Mouse (Mus musculus): ENCODE measurements around the gene Ino80b. TPM values are rescaled to one million over a fixed set of nuclear protein-coding genes. Genes with fewer than 3 reads are reported as not detected.
A peak's percentile ranks its signal among the peaks of the same experiment; 100 is the strongest.

The Ino80b gene
- polyA plus RNA-seq, 2 experiments, result 14.7 to 35.9 TPM

GRCm38 (mm10) chr6:83131469-83132034, 6.3 kb upstream of the Ino80b start:
- DNase-seq (ENCODE audit: low spot score) (no peak), ATAC-seq (ENCODE audit: low FRiP score, low read depth) (no peak)
- Histone ChIP-seq H3K4me2 (replicated peaks; ENCODE audit: low read depth, low read length, severe bottlenecking) (no peak overlapping the region), H3K27me3 (ENCODE audit: control insufficient read depth, insufficient read depth, low read length) (no peaks in the 10 kb centered on the region), H3K9me3 (ENCODE audit: control insufficient read depth, low read length) (no peaks in the 10 kb centered on the region), H3K9ac (ENCODE audit: low read depth, low read length, severe bottlenecking) (no peak overlapping the region), H3K4me3 (replicated peaks; ENCODE audit: low read length) (no peak overlapping the region), H3K36me3 (ENCODE audit: control insufficient read depth, insufficient read depth, low read length) (no peaks in the 10 kb centered on the region), H3K4me1 (ENCODE audit: control insufficient read depth, insufficient read depth, low read length) (peaks cover 11% of the 10 kb centered on the region), H3K27ac (replicated peaks; ENCODE audit: low read depth, low read length) (no peak overlapping the region)
- 70% methylated on average over 6 of the region's 6 CpGs for WGBS
- TF ChIP-seq POLR2A (IDR thresholded peaks at IDR 0.05; ENCODE audit: borderline replicate concordance, extremely low read depth, insufficient read depth, insufficient read length), result no peak

- Histone ChIP-seq H3K9ac (ENCODE audit: low read depth, low read length, severe bottlenecking) (no peak overlapping the region), H3K36me3 (ENCODE audit: control insufficient read depth, insufficient read depth, low read length) (0 out of 2 replicates have a peak, but pooled peaks cover 4% of the 10 kb centered on the region), H3K27me3 (ENCODE audit: control insufficient read depth, insufficient read depth, low read length) (no peaks in the 10 kb centered on the region), H3K4me3 (replicated peaks; ENCODE audit: low read length) (no peak overlapping the region), H3K27ac (replicated peaks; ENCODE audit: low read depth, low read length) (no peak overlapping the region), H3K4me1 (ENCODE audit: control insufficient read depth, insufficient read depth, low read length) (peaks cover 18% of the 10 kb centered on the region), H3K4me2 (replicated peaks; ENCODE audit: low read depth, low read length, severe bottlenecking) (no peak overlapping the region), H3K9me3 (ENCODE audit: control insufficient read depth, low read length) (no peaks in the 10 kb centered on the region)
- DNase-seq (ENCODE audit: low spot score), result no peak
- TF ChIP-seq POLR2A (IDR thresholded peaks at IDR 0.05; ENCODE audit: borderline replicate concordance, extremely low read depth, insufficient read depth, insufficient read length), result no peak
- WGBS, result 96% methylated on average over 5 of the region's 5 CpGs
- no peak for ATAC-seq (ENCODE audit: low FRiP score, low read depth)
Measured at GRCm38 (mm10) chr6:83127419-83127818, 2.2 kb upstream of the Ino80b start.

- Histone ChIP-seq H3K36me3 (ENCODE audit: control insufficient read depth, insufficient read depth, low read length) (0 out of 2 replicates have a peak, but pooled peaks cover 4% of the 10 kb centered on the region), H3K9ac (ENCODE audit: low read depth, low read length, severe bottlenecking) (peak overlapping the region; percentile 59), H3K9me3 (ENCODE audit: control insufficient read depth, low read length) (no peaks in the 10 kb centered on the region), H3K27me3 (ENCODE audit: control insufficient read depth, insufficient read depth, low read length) (no peaks in the 10 kb centered on the region), H3K4me3 (replicated peaks; ENCODE audit: low read length) (peak overlapping the region; percentile 62), H3K4me2 (replicated peaks; ENCODE audit: low read depth, low read length, severe bottlenecking) (peak overlapping the region; percentile 75), H3K4me1 (ENCODE audit: control insufficient read depth, insufficient read depth, low read length) (peaks cover 26% of the 10 kb centered on the region), H3K27ac (replicated peaks; ENCODE audit: low read depth, low read length) (peak overlapping the region; percentile 34; the same call in 1 of the 2 replicates)
- peak; percentile 97 for DNase-seq (ENCODE audit: low spot score)
- peak; percentile 14; the same call in 1 of the 2 replicates for ATAC-seq (ENCODE audit: low FRiP score, low read depth)
- under 1% methylated on average over 30 of the region's 30 CpGs for WGBS
- no peak for TF ChIP-seq POLR2A (IDR thresholded peaks at IDR 0.05; ENCODE audit: borderline replicate concordance, extremely low read depth, insufficient read depth, insufficient read length)
Measured at GRCm38 (mm10) chr6:83124851-83125312, 349 bp downstream of the Ino80b start.

- H3K4me2 ChIP-seq (replicated peaks; ENCODE audit: low read depth, low read length, severe bottlenecking), result peak overlapping the region; percentile 96
- DNase-seq (ENCODE audit: low spot score), result no peak
- WGBS, result 78% methylated on average over 5 of the region's 5 CpGs
- H3K9ac ChIP-seq (ENCODE audit: low read depth, low read length, severe bottlenecking), result no peak overlapping the region
- ATAC-seq (ENCODE audit: low FRiP score, low read depth), result no peak
- peaks cover 31% of the 10 kb centered on the region for H3K4me1 ChIP-seq (ENCODE audit: control insufficient read depth, insufficient read depth, low read length)
- no peak for TF ChIP-seq POLR2A (IDR thresholded peaks at IDR 0.05; ENCODE audit: borderline replicate concordance, extremely low read depth, insufficient read depth, insufficient read length)
- H3K36me3 ChIP-seq (ENCODE audit: control insufficient read depth, insufficient read depth, low read length), result peaks cover 23% of the 10 kb centered on the region
- H3K27ac ChIP-seq (replicated peaks; ENCODE audit: low read depth, low read length), result no peak overlapping the region
- H3K4me3 ChIP-seq (replicated peaks; ENCODE audit: low read length), result 0 out of 2 replicates have a peak overlapping the region, but pooled peaks have one; percentile 73
- H3K9me3 ChIP-seq (ENCODE audit: control insufficient read depth, low read length), result no peaks in the 10 kb centered on the region
- H3K27me3 ChIP-seq (ENCODE audit: control insufficient read depth, insufficient read depth, low read length), result no peaks in the 10 kb centered on the region
Measured at GRCm38 (mm10) chr6:83122961-83123360, 2.3 kb downstream of the Ino80b start.

- peak; percentile 3; the same call in 1 of the 2 replicates for ATAC-seq (ENCODE audit: low FRiP score, low read depth)
- no peak for TF ChIP-seq POLR2A (IDR thresholded peaks at IDR 0.05; ENCODE audit: borderline replicate concordance, extremely low read depth, insufficient read depth, insufficient read length)
- Histone ChIP-seq H3K9me3 (ENCODE audit: control insufficient read depth, low read length) (no peaks in the 10 kb centered on the region), H3K27me3 (ENCODE audit: control insufficient read depth, insufficient read depth, low read length) (no peaks in the 10 kb centered on the region), H3K36me3 (ENCODE audit: control insufficient read depth, insufficient read depth, low read length) (peaks cover 32% of the 10 kb centered on the region), H3K27ac (replicated peaks; ENCODE audit: low read depth, low read length) (peak overlapping the region; percentile 99), H3K4me2 (replicated peaks; ENCODE audit: low read depth, low read length, severe bottlenecking) (peak overlapping the region; percentile 96), H3K4me3 (replicated peaks; ENCODE audit: low read length) (peak overlapping the region; percentile 73), H3K9ac (ENCODE audit: low read depth, low read length, severe bottlenecking) (peak overlapping the region; percentile 89), H3K4me1 (ENCODE audit: control insufficient read depth, insufficient read depth, low read length) (peaks cover 31% of the 10 kb centered on the region)
- no peak for DNase-seq (ENCODE audit: low spot score)
- WGBS, result 1% methylated on average over 34 of the region's 52 CpGs
Measured at GRCm38 (mm10) chr6:83121863-83122710, 3.1 kb downstream of the Ino80b start.

All from limb, embryonic 14.5 days (tissue).